Mouse (Mus musculus) CD4-positive, CD25-positive, alpha-beta regulatory T cell, adult 4 months (primary cell): ENCODE data around the gene Hnrnpa2b1. TPM values are rescaled to one million over a fixed set of nuclear protein-coding genes. Genes with fewer than 3 reads are reported as not detected.

Source experiments
- polyA plus RNA-seq, 2 experiments: library from polyadenylated mRNA; unstranded; fragments of 100-300 nt; shearing (Covaris generic); gene quantifications; one replicate each; pipeline ENCODE4 v1.2.1; 2017

Hnrnpa2b1 gene
- polyA plus RNA-seq, 2 experiments from 2014 or later = 1,098 to 1,432 TPM

Other genes with a start within 250 kb of the Hnrnpa2b1 start
- 1 to 10 TPM in 1 of 2 experiments, under 1 TPM in 1; 0.84 to 1.1 TPM for gene Nfe2l3, start 37.2 kb downstream of the Hnrnpa2b1 start, polyA plus RNA-seq
- 100 to 1,000 TPM; 577 to 675 TPM for gene Cbx3, start 466 bp upstream of the Hnrnpa2b1 start, polyA plus RNA-seq
- gene Snx10, start 54.0 kb upstream of the Hnrnpa2b1 start, polyA plus RNA-seq = 10 to 100 TPM; 27.6 to 32.1 TPM